Mouse (Mus musculus): ENCODE data around the gene Iqcf5. TPM values are rescaled to one million over a fixed set of nuclear protein-coding genes. Genes with fewer than 3 reads are reported as not detected.

Iqcf5 gene
- polyA plus RNA-seq (2015; fragmentation: Illumina TruSeq; extraction: RNeasy Lipid Tissue Mini Kit (QIAGEN cat#74804); ENCODE audit: low read depth, low replicate concordance): not detected

GRCm38 (mm10) chr9:106514273-106514672 lies at the start of gene Iqcf5:
Gene Iqcf5 (plus strand): TSS chr9:106514573.

DNA sequence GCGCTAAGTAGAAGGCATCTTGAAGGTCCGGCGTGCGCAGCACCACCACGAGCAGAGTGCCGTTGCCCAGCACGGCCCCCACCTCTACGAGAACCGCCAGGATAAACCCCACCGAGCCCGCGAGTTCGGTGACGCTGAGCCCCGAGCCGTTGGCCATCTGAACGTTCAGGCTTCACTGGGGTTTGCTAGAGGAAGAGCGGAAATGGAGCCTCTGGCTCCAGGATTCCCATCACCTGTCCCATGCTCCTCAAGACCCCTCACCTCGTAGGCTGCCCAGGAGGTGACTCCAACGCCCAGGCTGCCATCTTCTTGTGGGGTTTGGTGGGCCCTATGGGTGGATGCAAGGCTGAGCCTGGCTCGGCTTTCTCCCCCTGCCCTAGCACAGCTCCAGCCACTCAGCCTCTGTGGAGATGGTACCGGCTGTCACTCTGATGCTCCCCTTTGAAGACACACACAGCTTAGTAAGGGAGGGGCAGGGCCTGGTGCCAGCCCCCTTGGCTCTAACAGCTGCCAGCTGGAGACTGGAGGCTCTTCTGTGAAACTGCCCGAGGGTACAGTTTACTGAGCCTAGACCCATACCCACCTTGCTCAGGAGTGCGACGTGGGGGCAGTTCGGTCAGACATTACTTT lies 48.7 kb upstream of the Iqcf5 start, which contains the start of gene Gpr62:
Gene Gpr62, minus strand, starts transcription at position 368 of the 630 bp plus-strand sequence.

DNA sequence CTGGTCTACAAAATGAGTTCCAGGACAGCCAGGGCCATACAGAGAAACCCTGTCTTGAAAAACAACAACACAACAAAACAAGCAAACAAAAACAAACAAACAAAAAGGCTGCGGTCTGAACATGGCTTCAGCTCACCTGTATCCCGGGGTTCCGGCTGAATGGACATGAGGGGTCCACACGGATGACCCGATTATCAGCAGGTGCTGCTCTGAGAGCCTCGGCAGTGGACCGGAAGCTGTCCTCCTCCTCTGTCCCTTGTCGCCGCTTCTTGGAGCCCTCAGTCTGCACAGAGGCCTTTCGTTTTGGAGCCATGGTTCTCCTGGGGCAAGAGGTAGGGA lies 38.7 kb upstream of the Iqcf5 start, which contains the start of gene Rrp9:
Gene Rrp9, plus strand, starts transcription at position 301 of the 339 bp plus-strand sequence.

GRCm38 (mm10) chr9:106476924-106477484 lies 37.4 kb upstream of the Iqcf5 start, which contains the start of gene Parp3:
Gene Parp3 (minus strand): TSS chr9:106476949.

DNA sequence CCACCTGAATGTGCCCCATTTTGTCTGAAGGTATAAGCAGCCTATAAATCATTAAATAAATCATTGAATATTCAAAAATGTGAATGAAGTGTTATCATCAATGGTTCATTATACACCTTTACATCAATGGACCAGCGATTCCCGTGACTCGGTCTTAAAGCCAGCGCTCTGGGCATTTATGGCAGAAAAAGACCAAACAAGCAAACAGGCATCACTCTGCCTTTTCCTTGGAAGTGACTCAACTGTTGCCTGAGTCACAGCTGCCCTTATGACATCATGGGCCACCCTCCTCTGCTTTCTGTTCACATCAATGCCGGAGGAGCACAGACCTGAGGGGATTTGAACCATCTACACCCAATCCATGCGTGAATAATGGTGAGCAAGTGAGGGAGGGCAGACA lies 14.7 kb upstream of the Iqcf5 start, which contains the start of gene Iqcf1:
Gene Iqcf1, plus strand, starts transcription at position 301 of the 400 bp plus-strand sequence.

GRCm38 (mm10) chr9:106561531-106561930 lies 47.2 kb downstream of the Iqcf5 start, which contains the start of gene Iqcf3:
Gene Iqcf3 (minus strand): TSS chr9:106561631.

Other genes starting within 250 kb of the Iqcf5 start
- 22.6 TPM for gene Poc1a, start 233.5 kb upstream of the Iqcf5 start, polyA plus RNA-seq (2015; fragmentation: Illumina TruSeq; extraction: RNeasy Lipid Tissue Mini Kit (QIAGEN cat#74804); ENCODE audit: low read depth, low replicate concordance)
- gene Dusp7, start 145.9 kb upstream of the Iqcf5 start, polyA plus RNA-seq (2015; fragmentation: Illumina TruSeq; extraction: RNeasy Lipid Tissue Mini Kit (QIAGEN cat#74804); ENCODE audit: low read depth, low replicate concordance): 43.8 TPM
- gene Rpl29, start 85.1 kb upstream of the Iqcf5 start, polyA plus RNA-seq (2015; fragmentation: Illumina TruSeq; extraction: RNeasy Lipid Tissue Mini Kit (QIAGEN cat#74804); ENCODE audit: low read depth, low replicate concordance): 573 TPM
- gene Acy1, start 76.3 kb upstream of the Iqcf5 start, polyA plus RNA-seq (2015; fragmentation: Illumina TruSeq; extraction: RNeasy Lipid Tissue Mini Kit (QIAGEN cat#74804); ENCODE audit: low read depth, low replicate concordance): 19.3 TPM
- 23.2 TPM for gene Abhd14b, start 67.1 kb upstream of the Iqcf5 start, polyA plus RNA-seq (2015; fragmentation: Illumina TruSeq; extraction: RNeasy Lipid Tissue Mini Kit (QIAGEN cat#74804); ENCODE audit: low read depth, low replicate concordance)
- gene Abhd14a, start 66.9 kb upstream of the Iqcf5 start, polyA plus RNA-seq (2015; fragmentation: Illumina TruSeq; extraction: RNeasy Lipid Tissue Mini Kit (QIAGEN cat#74804); ENCODE audit: low read depth, low replicate concordance): 52.0 TPM
- 165 TPM for gene Pcbp4, start 61.3 kb upstream of the Iqcf5 start, polyA plus RNA-seq (2015; fragmentation: Illumina TruSeq; extraction: RNeasy Lipid Tissue Mini Kit (QIAGEN cat#74804); ENCODE audit: low read depth, low replicate concordance)
- 10.9 TPM for gene Gpr62, start 48.6 kb upstream of the Iqcf5 start, polyA plus RNA-seq (2015; fragmentation: Illumina TruSeq; extraction: RNeasy Lipid Tissue Mini Kit (QIAGEN cat#74804); ENCODE audit: low read depth, low replicate concordance)
- gene Rrp9, start 38.6 kb upstream of the Iqcf5 start, polyA plus RNA-seq (2015; fragmentation: Illumina TruSeq; extraction: RNeasy Lipid Tissue Mini Kit (QIAGEN cat#74804); ENCODE audit: low read depth, low replicate concordance): 37.0 TPM
- 4.1 TPM for gene Parp3, start 37.6 kb upstream of the Iqcf5 start, polyA plus RNA-seq (2015; fragmentation: Illumina TruSeq; extraction: RNeasy Lipid Tissue Mini Kit (QIAGEN cat#74804); ENCODE audit: low read depth, low replicate concordance)
- not detected for gene Iqcf1, start 14.6 kb upstream of the Iqcf5 start, polyA plus RNA-seq (2015; fragmentation: Illumina TruSeq; extraction: RNeasy Lipid Tissue Mini Kit (QIAGEN cat#74804); ENCODE audit: low read depth, low replicate concordance)
- not detected for gene Iqcf3, start 47.1 kb downstream of the Iqcf5 start, polyA plus RNA-seq (2015; fragmentation: Illumina TruSeq; extraction: RNeasy Lipid Tissue Mini Kit (QIAGEN cat#74804); ENCODE audit: low read depth, low replicate concordance)
- gene Iqcf4, start 56.4 kb downstream of the Iqcf5 start, polyA plus RNA-seq (2015; fragmentation: Illumina TruSeq; extraction: RNeasy Lipid Tissue Mini Kit (QIAGEN cat#74804); ENCODE audit: low read depth, low replicate concordance): not detected
- gene Iqcf6, start 112.0 kb downstream of the Iqcf5 start, polyA plus RNA-seq (2015; fragmentation: Illumina TruSeq; extraction: RNeasy Lipid Tissue Mini Kit (QIAGEN cat#74804); ENCODE audit: low read depth, low replicate concordance): not detected
- 19.8 TPM for gene Grm2, start 141.5 kb downstream of the Iqcf5 start, polyA plus RNA-seq (2015; fragmentation: Illumina TruSeq; extraction: RNeasy Lipid Tissue Mini Kit (QIAGEN cat#74804); ENCODE audit: low read depth, low replicate concordance)
- 89.0 TPM for gene Tex264, start 171.4 kb downstream of the Iqcf5 start, polyA plus RNA-seq (2015; fragmentation: Illumina TruSeq; extraction: RNeasy Lipid Tissue Mini Kit (QIAGEN cat#74804); ENCODE audit: low read depth, low replicate concordance)

Measured in brain, adult 10 weeks (tissue).